Mouse (Mus musculus): ENCODE data around the gene Actr1b. TPM values are rescaled to one million over a fixed set of nuclear protein-coding genes. Genes with fewer than 3 reads are reported as not detected.
A peak's percentile ranks its signal among the peaks of the same experiment; 100 is the strongest.
"Not testable (repeated sequence)": the region's sequence is repeated elsewhere in the genome, so short reads cannot be mapped to it uniquely, and the experiment has no call there.

Gene Actr1b
- polyA plus RNA-seq, 1 experiment: 208 TPM

DNA sequence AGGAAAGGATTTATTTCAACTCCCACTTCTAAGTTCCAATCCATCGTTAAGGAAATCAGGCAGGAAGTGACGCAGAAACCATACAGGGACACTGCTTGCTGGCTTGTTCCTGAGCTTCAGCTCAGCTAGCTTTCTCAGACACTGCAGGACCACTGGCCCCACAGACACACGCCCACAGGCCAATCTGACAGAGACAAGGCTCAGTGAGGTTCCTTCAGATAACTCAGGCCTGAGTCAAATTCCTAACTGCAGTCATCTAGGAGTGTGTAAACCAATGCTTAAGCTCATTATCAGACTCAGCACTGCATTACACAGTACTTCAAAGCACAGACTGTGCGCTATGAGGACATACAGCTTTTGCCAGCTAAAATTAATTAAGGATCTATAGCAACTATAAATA lies 44.0 kb downstream of the Actr1b start:
- TF ChIP-seq CTCF (IDR thresholded peaks at IDR 0.05; ENCODE audit: borderline replicate concordance, extremely low read depth, insufficient read depth, insufficient read length) (no peak), POLR2A (IDR thresholded peaks at IDR 0.05; ENCODE audit: borderline replicate concordance, extremely low read depth, insufficient read depth, insufficient read length, poor library complexity, severe bottlenecking) (no peak)
- no peak for DNase-seq (ENCODE audit: low read depth)

DNA sequence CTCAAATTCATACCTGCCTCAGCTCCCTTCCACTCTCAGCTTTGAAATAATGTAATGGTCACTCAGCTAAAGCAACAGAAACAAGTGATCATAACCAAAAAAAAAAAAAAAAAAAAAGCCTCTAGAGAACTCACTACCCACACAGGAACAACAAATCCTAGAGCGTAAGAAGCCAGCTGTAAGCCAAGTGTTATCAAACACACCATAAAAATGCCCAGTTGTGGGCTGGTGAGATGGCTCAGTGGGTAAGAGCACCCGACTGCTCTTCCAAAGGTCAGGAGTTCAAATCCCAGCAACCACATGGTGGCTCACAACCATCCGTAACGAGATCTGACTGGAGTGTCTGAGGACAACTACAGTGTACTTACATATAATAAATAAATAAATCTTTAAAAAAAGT lies 46.2 kb downstream of the Actr1b start:
- not testable (repeated sequence) for DNase-seq (ENCODE audit: low read depth)

DNA sequence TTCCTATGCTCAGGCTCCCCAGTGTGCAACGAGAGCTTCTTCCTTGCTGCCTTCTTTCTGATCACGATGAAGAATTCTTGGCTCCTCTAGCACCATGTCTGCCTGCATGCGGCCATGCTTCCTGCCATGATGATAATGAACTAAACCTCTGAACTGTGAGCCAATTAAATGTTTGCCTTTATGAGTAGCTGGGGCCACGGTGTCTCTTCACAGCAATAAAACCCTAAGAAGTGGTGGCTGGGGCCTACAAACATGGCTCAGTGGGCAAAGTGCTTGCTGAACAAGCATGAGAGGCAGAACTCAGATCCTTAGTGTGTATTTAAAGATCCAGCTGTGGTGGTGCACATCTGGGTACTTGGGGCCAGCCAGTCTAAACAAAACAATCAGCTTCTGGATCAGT lies 48.3 kb downstream of the Actr1b start:
- TF ChIP-seq CTCF (IDR thresholded peaks at IDR 0.05; ENCODE audit: borderline replicate concordance, extremely low read depth, insufficient read depth, insufficient read length) (no peak), POLR2A (IDR thresholded peaks at IDR 0.05; ENCODE audit: borderline replicate concordance, extremely low read depth, insufficient read depth, insufficient read length, poor library complexity, severe bottlenecking) (no peak)
- no peak for DNase-seq (ENCODE audit: low read depth)

DNA sequence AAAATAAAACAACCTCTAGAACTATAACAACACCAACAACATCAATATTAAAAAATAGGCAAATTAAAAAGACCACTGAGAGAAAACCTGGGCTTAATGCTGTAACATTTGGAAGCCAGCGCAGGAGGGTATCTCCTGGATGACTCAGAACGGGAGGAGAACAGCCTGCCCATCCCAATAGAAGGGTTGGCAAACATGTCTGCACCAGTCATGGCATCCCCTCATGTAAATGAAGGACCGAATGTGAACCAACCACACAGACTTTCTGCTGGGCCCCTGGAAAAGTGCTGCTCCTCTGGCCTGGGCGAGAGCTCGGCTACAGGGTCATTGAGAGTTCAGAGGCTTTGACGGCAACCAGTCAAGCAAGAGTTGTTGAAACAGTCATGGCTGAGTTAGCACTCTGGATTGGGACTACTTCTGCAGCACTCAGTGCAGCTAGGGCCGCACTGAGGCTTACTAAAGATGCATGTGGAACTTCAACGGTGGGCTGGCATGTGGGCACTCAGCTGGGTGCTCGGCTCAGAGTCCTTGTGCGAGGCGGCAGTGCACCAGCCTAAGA lies 49.0 kb downstream of the Actr1b start:
- no peak for DNase-seq (ENCODE audit: low read depth)
- TF ChIP-seq POLR2A (IDR thresholded peaks at IDR 0.05; ENCODE audit: borderline replicate concordance, extremely low read depth, insufficient read depth, insufficient read length, poor library complexity, severe bottlenecking) (no peak), CTCF (IDR thresholded peaks at IDR 0.05; ENCODE audit: borderline replicate concordance, extremely low read depth, insufficient read depth, insufficient read length) (no peak)

DNA sequence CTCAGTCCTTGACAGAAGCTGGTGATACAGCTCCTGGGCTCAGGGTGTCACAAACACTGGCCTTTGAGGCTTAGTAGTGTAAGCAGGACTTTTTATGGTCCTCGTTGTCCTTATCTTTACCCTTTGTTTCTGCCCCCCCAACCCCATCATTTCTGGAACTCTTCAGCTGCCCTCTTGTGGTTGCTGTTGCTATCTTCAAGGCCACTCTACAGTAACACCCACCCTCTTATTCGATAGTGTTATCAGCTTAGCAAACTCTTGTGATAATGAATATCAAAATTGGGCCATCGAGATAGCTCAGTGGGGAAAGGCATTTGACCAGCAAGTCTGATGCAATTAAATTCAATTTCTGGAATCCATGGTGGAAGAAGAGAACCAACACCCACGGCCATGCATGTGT lies 49.8 kb downstream of the Actr1b start:
- TF ChIP-seq CTCF (IDR thresholded peaks at IDR 0.05; ENCODE audit: borderline replicate concordance, extremely low read depth, insufficient read depth, insufficient read length) (peak; percentile 33; the same call in 1 of the 2 replicates), POLR2A (IDR thresholded peaks at IDR 0.05; ENCODE audit: borderline replicate concordance, extremely low read depth, insufficient read depth, insufficient read length, poor library complexity, severe bottlenecking) (no peak)
- peak; percentile 31 for DNase-seq (ENCODE audit: low read depth)

DNA sequence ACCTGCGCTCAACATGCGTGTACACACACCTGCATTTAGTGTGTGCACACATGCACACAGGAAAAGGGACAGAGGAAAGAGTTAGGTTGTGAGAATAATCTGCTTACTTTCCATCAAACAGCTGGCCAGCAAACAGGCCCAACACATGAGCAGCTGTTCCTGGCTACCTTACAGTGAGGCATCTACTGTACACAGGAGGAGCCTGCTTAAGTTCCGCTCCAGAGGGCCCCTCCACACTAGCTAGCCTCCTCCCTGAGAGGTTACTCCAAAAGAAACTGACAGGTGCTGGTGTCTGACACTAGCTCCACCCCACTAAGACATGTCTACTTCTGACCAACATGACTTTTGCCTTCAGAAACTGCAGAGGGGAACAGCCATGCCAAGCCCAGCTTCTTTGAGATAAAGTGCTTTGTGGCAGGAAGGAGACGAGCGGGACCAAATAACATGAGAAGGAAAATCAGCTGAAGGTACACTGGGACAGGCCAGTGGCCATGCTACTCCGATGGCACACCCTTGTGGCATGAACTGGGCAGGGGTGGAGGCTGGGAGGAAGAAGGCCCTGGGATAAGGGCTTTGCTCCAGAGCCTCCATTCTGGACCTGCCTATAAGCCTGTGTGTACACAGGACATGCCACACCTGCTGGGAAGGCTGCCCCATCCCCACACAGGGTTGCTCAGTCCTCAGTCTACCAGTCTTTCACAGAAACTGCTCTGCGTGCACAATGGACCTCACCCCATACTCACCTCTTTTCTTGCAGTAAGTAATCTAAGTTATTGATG lies 55.4 kb downstream of the Actr1b start:
- no peak for TF ChIP-seq POLR2A (IDR thresholded peaks at IDR 0.05; ENCODE audit: borderline replicate concordance, extremely low read depth, insufficient read depth, insufficient read length, poor library complexity, severe bottlenecking)
- TF ChIP-seq CTCF (IDR thresholded peaks at IDR 0.05; ENCODE audit: borderline replicate concordance, extremely low read depth, insufficient read depth, insufficient read length): no peak

DNA sequence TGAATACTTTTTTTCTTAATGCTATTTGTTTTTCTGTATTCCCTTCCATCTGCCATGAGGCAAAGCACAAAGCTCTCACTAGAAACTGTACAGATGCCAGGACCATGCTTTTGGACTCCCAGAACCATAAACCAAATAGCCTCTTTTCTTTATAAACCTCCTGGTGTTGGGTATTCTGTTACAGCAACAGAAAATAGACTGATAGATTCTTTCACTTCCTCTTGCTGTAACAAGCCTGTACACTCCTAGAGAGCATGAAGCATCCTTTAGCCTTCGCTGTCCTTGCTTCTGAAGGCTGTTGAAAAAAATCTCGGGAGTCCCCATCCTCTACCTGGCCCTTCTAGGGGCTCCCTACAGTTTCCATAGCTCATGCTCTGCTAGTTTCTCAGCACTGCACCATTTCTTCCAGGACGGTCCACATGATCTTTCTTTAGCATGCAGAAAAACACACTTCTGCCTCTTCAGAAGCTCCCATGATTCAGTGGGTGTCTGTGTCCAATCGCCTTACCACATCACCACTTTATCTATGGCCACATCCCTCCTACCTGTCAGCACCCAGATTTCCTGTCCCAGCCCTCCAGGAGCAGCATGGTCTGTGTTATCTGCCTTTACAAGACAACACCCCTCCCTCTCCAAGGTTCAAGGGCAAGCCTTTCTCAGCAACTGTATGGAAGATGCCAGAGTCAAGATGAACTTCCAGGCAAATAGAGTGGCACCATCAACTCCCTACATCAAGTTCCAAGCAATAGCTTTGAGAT lies 56.4 kb downstream of the Actr1b start:
- DNase-seq (ENCODE audit: low read depth): no peak
- TF ChIP-seq POLR2A (IDR thresholded peaks at IDR 0.05; ENCODE audit: borderline replicate concordance, extremely low read depth, insufficient read depth, insufficient read length, poor library complexity, severe bottlenecking): no peak
- TF ChIP-seq CTCF (IDR thresholded peaks at IDR 0.05; ENCODE audit: borderline replicate concordance, extremely low read depth, insufficient read depth, insufficient read length): no peak

More for the DNA sequence above, 55.4 kb downstream of the Actr1b start:
- DNase-seq (ENCODE audit: low read depth): no peak

DNA sequence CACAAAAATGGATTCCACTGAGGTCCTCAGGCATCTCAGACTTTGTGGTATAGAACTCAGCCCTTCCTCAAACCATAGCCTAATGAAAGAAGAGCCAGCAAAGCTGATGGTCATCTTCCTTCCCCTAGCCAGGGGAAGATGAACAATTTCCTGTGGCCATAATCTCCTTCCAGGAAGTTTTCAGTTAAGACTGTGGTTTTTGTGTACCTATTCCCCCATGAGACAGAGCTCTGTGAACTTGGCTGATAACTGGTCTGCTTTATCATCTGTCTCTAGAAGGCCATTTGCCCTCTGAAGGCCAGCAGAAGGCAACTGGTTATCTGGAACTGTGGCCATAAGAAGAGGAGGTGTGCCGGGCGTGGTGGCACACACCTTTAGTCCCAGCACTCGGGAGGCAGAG lies 58.0 kb downstream of the Actr1b start:
- DNase-seq (ENCODE audit: low read depth): no peak
- TF ChIP-seq CTCF (IDR thresholded peaks at IDR 0.05; ENCODE audit: borderline replicate concordance, extremely low read depth, insufficient read depth, insufficient read length) (no peak), POLR2A (IDR thresholded peaks at IDR 0.05; ENCODE audit: borderline replicate concordance, extremely low read depth, insufficient read depth, insufficient read length, poor library complexity, severe bottlenecking) (no peak)

DNA sequence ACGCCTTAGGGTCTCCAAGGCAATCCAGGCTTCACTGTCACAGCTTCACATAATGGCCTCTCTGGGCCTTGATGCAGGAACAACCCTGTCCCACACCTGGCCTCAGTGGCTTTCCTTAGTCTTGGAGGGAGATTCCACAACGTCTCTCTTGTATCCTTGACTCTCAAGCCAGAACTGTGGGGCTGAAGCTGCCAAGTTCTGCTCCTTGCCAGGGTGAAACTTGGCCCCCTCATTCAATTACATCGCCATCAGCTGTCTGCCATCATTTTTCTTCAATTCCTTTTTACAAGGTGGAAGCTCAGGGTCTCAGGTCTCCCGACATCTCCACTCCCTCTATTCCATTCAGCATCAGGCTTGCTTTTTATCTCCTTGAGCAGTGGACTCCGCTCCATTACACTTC lies 59.2 kb downstream of the Actr1b start:
- no peak for DNase-seq (ENCODE audit: low read depth)
- no peak for TF ChIP-seq POLR2A (IDR thresholded peaks at IDR 0.05; ENCODE audit: borderline replicate concordance, extremely low read depth, insufficient read depth, insufficient read length, poor library complexity, severe bottlenecking)
- TF ChIP-seq CTCF (IDR thresholded peaks at IDR 0.05; ENCODE audit: borderline replicate concordance, extremely low read depth, insufficient read depth, insufficient read length): no peak

Other genes starting within 250 kb of the Actr1b start
- gene Cnnm4, start 242.8 kb downstream of the Actr1b start, polyA plus RNA-seq (2012; rRNA removed): 4.5 and 5.4 TPM in 2 replicates
- gene Cnnm3, start 202.6 kb downstream of the Actr1b start, polyA plus RNA-seq (2012; rRNA removed): 33.6 TPM in 2 replicates
- gene Ankrd23, start 177.5 kb downstream of the Actr1b start, polyA plus RNA-seq (2012; rRNA removed): 18.1 and 19.8 TPM in 2 replicates
- gene Gm42417, start 175.0 kb downstream of the Actr1b start, polyA plus RNA-seq (2012; rRNA removed): 0.07 and 0.08 TPM in 2 replicates
- 20.7 and 24.1 TPM in 2 replicates for gene Ankrd39, start 167.0 kb downstream of the Actr1b start, polyA plus RNA-seq (2012; rRNA removed)
- gene Sema4c, start 156.1 kb downstream of the Actr1b start, polyA plus RNA-seq (2012; rRNA removed): 64.2 and 66.1 TPM in 2 replicates
- gene Fam178b, start 31.2 kb downstream of the Actr1b start, polyA plus RNA-seq (2012; rRNA removed): 0.22 and 0.32 TPM in 2 replicates
- gene Cox5b, start 23.0 kb downstream of the Actr1b start, polyA plus RNA-seq (2012; rRNA removed): 318 and 374 TPM in 2 replicates
- gene 4933424G06Rik, start 4.3 kb downstream of the Actr1b start, polyA plus RNA-seq (2012; rRNA removed): 0.11 and 0.12 TPM in 2 replicates
- gene Zap70, start 47.4 kb upstream of the Actr1b start, polyA plus RNA-seq (2012; rRNA removed): 1.5 and 1.8 TPM in 2 replicates
- 28.5 and 48.1 TPM in 2 replicates for gene Tmem131, start 229.2 kb upstream of the Actr1b start, polyA plus RNA-seq (2012; rRNA removed)